Mouse (Mus musculus) MEL (cell line): Measurements from ENCODE around the gene Pakap. TPM values are rescaled to one million over a fixed set of nuclear protein-coding genes. Genes with fewer than 3 reads are reported as not detected.

Experiments
- DNase-seq: peaks from one replicate; pipeline ENCODE4 v3.0.0; 2011; ENCODE audit warnings: low read depth, low spot score
- H3K27ac ChIP-seq: 2 replicates; pipeline ENCODE4 v1.5.1; 2012; ENCODE audit warnings: low read depth, mild to moderate bottlenecking, control low read depth, low read length, moderate library complexity; ENCODE audit not compliant: control insufficient read depth
- H3K27me3 ChIP-seq, 2 experiments: fragments of 150-350 bp in 1 of 2; sonication (generic) in 1 of 2; 2 replicates each; pipeline ENCODE4 v1.6.1; 2012; ENCODE audit warnings: low read length in 2 of 2, mild to moderate bottlenecking in 2 of 2, improper control_type of control experiment in 1 of 2, moderate library complexity in 1 of 2; ENCODE audit not compliant: insufficient read depth in 2 of 2, control insufficient read depth in 1 of 2
- H3K36me3 ChIP-seq, 2 experiments: 2 replicates each; pipeline ENCODE4 v1.6.1; 2012 to 2014; ENCODE audit warnings: low read length in 2 of 2, improper control_type of control experiment in 1 of 2, inconsistent platforms in 1 of 2, mild to moderate bottlenecking in 1 of 2; ENCODE audit not compliant: insufficient read depth in 2 of 2, control insufficient read depth in 1 of 2
- H3K4me1 ChIP-seq, 2 experiments: fragments of 150-350 bp in 1 of 2; sonication (generic) in 1 of 2; 2 replicates each; pipeline ENCODE4 v1.6.1; 2012; ENCODE audit warnings: low read length in 2 of 2, improper control_type of control experiment in 1 of 2, mild to moderate bottlenecking in 1 of 2; ENCODE audit not compliant: insufficient read depth in 2 of 2, control insufficient read depth in 1 of 2
- H3K4me3 ChIP-seq, 2 experiments: fragments of 150-350 bp in 1 of 2; sonication (generic) in 1 of 2; 2 replicates each; pipeline ENCODE4 v1.5.1; 2012; ENCODE audit warnings: low read depth in 2 of 2, low read length in 2 of 2, mild to moderate bottlenecking in 2 of 2, moderate library complexity in 2 of 2, control low read depth in 1 of 2, improper control_type of control experiment in 1 of 2; ENCODE audit not compliant: control insufficient read depth in 1 of 2, insufficient read depth in 1 of 2
- H3K79me2 ChIP-seq: 2 replicates; pipeline ENCODE4 v1.6.1; 2012; ENCODE audit warnings: mild to moderate bottlenecking, low read length, moderate library complexity; ENCODE audit not compliant: control insufficient read depth, poor library complexity, insufficient read depth
- H3K9ac ChIP-seq: 2 replicates; pipeline ENCODE4 v1.6.1; 2012; ENCODE audit warnings: low read depth, mild to moderate bottlenecking, control low read depth, low read length, moderate library complexity; ENCODE audit not compliant: control insufficient read depth, poor library complexity, severe bottlenecking
- H3K9me3 ChIP-seq: fragments of 150-350 bp; sonication (generic); replicated peaks from 2 replicates; pipeline ENCODE4 v1.6.1; 2012; ENCODE audit warnings: mild to moderate bottlenecking, low read length, improper control_type of control experiment, moderate library complexity; ENCODE audit not compliant: insufficient read depth
- BHLHE40 ChIP-seq: IDR thresholded peaks from 2 replicates; pipeline ENCODE4 v1.6.1; 2012; ENCODE audit warnings: low read depth, mild to moderate bottlenecking, inconsistent platforms, low read length, improper control_type of control experiment, borderline replicate concordance
- CHD1 ChIP-seq: IDR thresholded peaks from 2 replicates; pipeline ENCODE4 v1.6.1; 2012; ENCODE audit warnings: low read depth, mild to moderate bottlenecking, inconsistent platforms, low read length, improper control_type of control experiment
- CTCF ChIP-seq, 3 experiments: IDR thresholded peaks in 2 of 3; conservative IDR thresholded peaks in 1 of 3; 2 replicates each; pipeline ENCODE4 v1.5.1; 2011 to 2012; ENCODE audit warnings: low read length in 3 of 3, low read depth in 2 of 3, mild to moderate bottlenecking in 2 of 3, improper control_type of control experiment in 1 of 3, inconsistent platforms in 1 of 3, mixed read lengths in 1 of 3, moderate library complexity in 1 of 3; ENCODE audit not compliant: control insufficient read depth in 1 of 3, insufficient read depth in 1 of 3, poor library complexity in 1 of 3, severe bottlenecking in 1 of 3
- E2F4 ChIP-seq: IDR thresholded peaks from 2 replicates; pipeline ENCODE4 v1.6.1; 2011; ENCODE audit warnings: low read depth, low read length, improper control_type of control experiment, borderline replicate concordance
- EP300 ChIP-seq, 2 experiments: IDR thresholded peaks; 2 replicates each; pipeline ENCODE4 v1.6.1; 2011; ENCODE audit warnings: improper control_type of control experiment in 2 of 2, low read length in 2 of 2, low read depth in 1 of 2, mild to moderate bottlenecking in 1 of 2
- GATA1 ChIP-seq: IDR thresholded peaks from 2 replicates; pipeline ENCODE4 v1.6.1; 2011; ENCODE audit warnings: low read depth, low read length, improper control_type of control experiment
- HCFC1 ChIP-seq: IDR thresholded peaks from 2 replicates; pipeline ENCODE4 v1.6.1; 2012; ENCODE audit warnings: low read depth, mild to moderate bottlenecking, inconsistent platforms, low read length, improper control_type of control experiment, moderate library complexity
- JUND ChIP-seq: IDR thresholded peaks from 2 replicates; pipeline ENCODE4 v1.6.1; 2011; ENCODE audit warnings: low read depth, mild to moderate bottlenecking, improper control_type of control experiment, low read length
- MAZ ChIP-seq: IDR thresholded peaks from 2 replicates; pipeline ENCODE4 v1.6.1; 2012; ENCODE audit warnings: low read depth, mild to moderate bottlenecking, inconsistent platforms, low read length, improper control_type of control experiment
- MEF2A ChIP-seq: IDR thresholded peaks from 2 replicates; pipeline ENCODE4 v1.6.1; 2014; ENCODE audit warnings: low read depth, mild to moderate bottlenecking, inconsistent platforms, low read length, improper control_type of control experiment; ENCODE audit not compliant: poor library complexity, insufficient replicate concordance, severe bottlenecking; ENCODE audit errors: extremely low read depth
- MYC ChIP-seq: IDR thresholded peaks from 2 replicates; pipeline ENCODE4 v1.6.1; 2011; ENCODE audit warnings: low read depth, mild to moderate bottlenecking, low read length, improper control_type of control experiment, moderate library complexity
- NRF1 ChIP-seq: IDR thresholded peaks from 2 replicates; pipeline ENCODE4 v1.6.1; 2014; ENCODE audit warnings: low read depth, mild to moderate bottlenecking, inconsistent platforms, low read length, improper control_type of control experiment, moderate library complexity; ENCODE audit not compliant: poor library complexity, insufficient read depth, severe bottlenecking
- POLR2A ChIP-seq, 2 experiments: IDR thresholded peaks; 2 replicates each; pipeline ENCODE4 v1.6.1; 2011 to 2012; ENCODE audit warnings: low read length in 2 of 2, mild to moderate bottlenecking in 2 of 2, control low read depth in 1 of 2, improper control_type of control experiment in 1 of 2, low read depth in 1 of 2, moderate library complexity in 1 of 2; ENCODE audit not compliant: control insufficient read depth in 1 of 2, insufficient read depth in 1 of 2, poor library complexity in 1 of 2
- POLR2AphosphoS5 ChIP-seq: IDR thresholded peaks from 2 replicates; pipeline ENCODE4 v1.6.1; 2012; ENCODE audit warnings: low read depth, borderline replicate concordance, mild to moderate bottlenecking, inconsistent platforms, low read length, moderate library complexity, mixed read lengths
- RAD21 ChIP-seq: IDR thresholded peaks from 2 replicates; pipeline ENCODE4 v1.6.1; 2011; ENCODE audit warnings: mild to moderate bottlenecking, low read depth, low read length, improper control_type of control experiment
- SMC3 ChIP-seq: IDR thresholded peaks from 2 replicates; pipeline ENCODE4 v1.6.1; 2011; ENCODE audit warnings: low read depth, low read length, improper control_type of control experiment
- UBTF ChIP-seq: IDR thresholded peaks from 2 replicates; pipeline ENCODE4 v1.6.1; 2012; ENCODE audit warnings: low read depth, mild to moderate bottlenecking, inconsistent platforms, low read length, improper control_type of control experiment, moderate library complexity, borderline replicate concordance; ENCODE audit not compliant: insufficient read depth
- USF1 ChIP-seq: IDR thresholded peaks from 2 replicates; pipeline ENCODE4 v1.6.1; 2014; ENCODE audit warnings: low read depth, mild to moderate bottlenecking, inconsistent platforms, low read length, improper control_type of control experiment, moderate library complexity
- ZC3H11A ChIP-seq: IDR thresholded peaks from 2 replicates; pipeline ENCODE4 v1.6.1; 2012; ENCODE audit warnings: low read depth, mild to moderate bottlenecking, inconsistent platforms, low read length, improper control_type of control experiment
- ZMIZ1 ChIP-seq: IDR thresholded peaks from 2 replicates; pipeline ENCODE4 v1.6.1; 2012; ENCODE audit warnings: low read depth, mild to moderate bottlenecking, inconsistent platforms, low read length, improper control_type of control experiment, moderate library complexity
- ZNF384 ChIP-seq: IDR thresholded peaks from 2 replicates; pipeline ENCODE4 v1.6.1; 2012; ENCODE audit warnings: low read depth, mild to moderate bottlenecking, inconsistent platforms, low read length, improper control_type of control experiment
- polyA plus RNA-seq, 2 experiments: library from polyadenylated mRNA; stranded (reverse) in 1 of 2; unstranded in 1 of 2; fragments of >175 nt in 1 of 2; fragments of >200 nt in 1 of 2; gene quantifications; 2 replicates each; pipeline versions ENCODE4 v1.2.1 to v1.2.4; 2012; ENCODE audit warnings: low replicate concordance in 2 of 2, low read depth in 1 of 2; ENCODE audit not compliant: insufficient read length in 2 of 2, insufficient read depth in 1 of 2, missing spikeins in 1 of 2
- total RNA-seq: library from RNA; depleted of rRNA; stranded (reverse); fragments of 300-350 nt; gene quantifications from 2 replicates; pipeline ENCODE4 v1.2.3, GENCODE M21; 2012

Gene Pakap
- total and polyA plus RNA-seq, 3 experiments, result not detected

GRCm38 (mm10) chr4:57904211-57904610 is 336.2 kb downstream of the Pakap start:
- H3K9me3 ChIP-seq, result no peaks in the 10 kb centered on the region
- no peak overlapping the region for H3K27ac ChIP-seq
- no peak overlapping the region for H3K9ac ChIP-seq
- no peak for TF ChIP-seq USF1
- TF ChIP-seq CTCF (IDR thresholded peaks at IDR 0.05 in 2 of 3, conservative IDR thresholded peaks at IDR 0.05 in 1 of 3; ENCODE audit: control insufficient read depth in 1 of 3, insufficient read depth in 1 of 3, low read depth in 2 of 3, low read length in 3 of 3, poor library complexity in 1 of 3, severe bottlenecking in 1 of 3), result peak; percentile 89 to 93 (median 92)
- no peak for TF ChIP-seq ZMIZ1
- 0 out of 2 replicates have a peak, but pooled peaks have one; percentile 26 for TF ChIP-seq MYC
- no peak for TF ChIP-seq MEF2A
- TF ChIP-seq UBTF, result no peak
- no peak for TF ChIP-seq HCFC1
- TF ChIP-seq RAD21, result peak; percentile 92
- peak; percentile 86 for TF ChIP-seq SMC3
- no peak for TF ChIP-seq CHD1
- TF ChIP-seq BHLHE40, result peak; percentile 50; the same call in 1 of the 2 replicates
- TF ChIP-seq ZC3H11A, result peak; percentile 81
- TF ChIP-seq NRF1, result no peak
- 0 out of 4 replicates have a peak overlapping the region, but pooled peaks of 1 of the 2 experiments have one; percentile 28 for H3K4me3 ChIP-seq
- 0 out of 4 replicates have a peak, but pooled peaks cover 0 to 3% of the 10 kb centered on the region in 2 experiments for H3K4me1 ChIP-seq
- DNase-seq, result peak; percentile 75
- peaks cover 9 to 10% of the 10 kb centered on the region in 2 experiments for H3K27me3 ChIP-seq
- H3K79me2 ChIP-seq, result no peaks in the 10 kb centered on the region
- no peaks in the 10 kb centered on the region; a peak in 1 of 4 replicates for H3K36me3 ChIP-seq

- TF ChIP-seq POLR2AphosphoS5 (no peak), GATA1 (no peak), POLR2A (IDR thresholded peaks at IDR 0.05; ENCODE audit: control insufficient read depth in 1 of 2, insufficient read depth in 1 of 2, low read depth in 1 of 2, low read length in 2 of 2, poor library complexity in 1 of 2) (no peak), MEF2A (no peak), E2F4 (no peak), ZNF384 (no peak), MAZ (no peak), JUND (no peak), EP300 (IDR thresholded peaks at IDR 0.05; ENCODE audit: low read depth in 1 of 2, low read length in 2 of 2) (no peak)
- H3K36me3 ChIP-seq, result no peaks in the 10 kb centered on the region; a peak in 1 of 4 replicates
- no peak overlapping the region for H3K27ac ChIP-seq
- H3K4me1 ChIP-seq, result 0 out of 4 replicates have a peak, but pooled peaks cover 0 to 3% of the 10 kb centered on the region in 2 experiments
- no peaks in the 10 kb centered on the region for H3K79me2 ChIP-seq
- no peaks in the 10 kb centered on the region for H3K9me3 ChIP-seq
- H3K4me3 ChIP-seq, result no peak overlapping the region
- no peak for DNase-seq
- H3K9ac ChIP-seq, result no peak overlapping the region
- H3K27me3 ChIP-seq, result peaks cover 9 to 11% of the 10 kb centered on the region in 2 experiments
Observed at GRCm38 (mm10) chr4:57904638-57905037, 336.7 kb downstream of the Pakap start.
